Mouse (Mus musculus): Measurements from ENCODE around the gene Atp8b4. TPM values are rescaled to one million over a fixed set of nuclear protein-coding genes. Genes with fewer than 3 reads are reported as not detected.

Gene Atp8b4
- polyA plus RNA-seq, 1 experiment from 2014 or later, result 5.9 TPM

DNA sequence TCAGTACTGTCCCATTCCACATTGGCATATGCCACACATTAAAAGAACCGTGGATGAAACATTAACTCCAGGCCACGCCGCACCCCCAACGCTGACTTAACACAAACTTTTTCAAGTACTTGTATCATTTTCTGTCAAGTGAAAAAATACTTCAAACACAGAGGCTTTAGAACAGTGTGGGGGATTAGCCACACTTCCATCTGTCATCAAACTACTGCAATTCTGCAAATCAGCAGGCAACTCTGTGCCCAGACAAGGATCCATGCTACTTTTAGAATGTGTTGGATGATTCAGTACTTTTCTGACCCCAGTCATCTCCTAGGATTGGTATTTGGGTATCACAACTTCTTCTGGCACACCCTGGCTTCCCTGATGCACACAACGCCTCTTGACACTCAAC is 212.5 kb downstream of the Atp8b4 start:
- H3K4me1 ChIP-seq (ENCODE audit: control insufficient read depth, low read depth, low read length), result no peaks in the 10 kb centered on the region
- no peaks in the 10 kb centered on the region for H3K9me3 ChIP-seq (replicated peaks; ENCODE audit: control insufficient read depth, low read length)
- H3K4me2 ChIP-seq (ENCODE audit: low read depth, low read length), result no peak overlapping the region
- H3K9ac ChIP-seq (ENCODE audit: low read depth, low read length), result no peak overlapping the region
- H3K4me3 ChIP-seq (ENCODE audit: low read depth, low read length), result no peak overlapping the region
- no peak overlapping the region for H3K27ac ChIP-seq (ENCODE audit: low read length)
- WGBS (ENCODE audit: insufficient replicate concordance), result 82% methylated on average over 5 of the region's 5 CpGs
- no peak for ATAC-seq (ENCODE audit: low read depth)
- H3K36me3 ChIP-seq (ENCODE audit: control insufficient read depth, insufficient read depth), result no peaks in the 10 kb centered on the region
- H3K27me3 ChIP-seq (ENCODE audit: control insufficient read depth, insufficient read depth, low read depth, low read length), result no peaks in the 10 kb centered on the region

DNA sequence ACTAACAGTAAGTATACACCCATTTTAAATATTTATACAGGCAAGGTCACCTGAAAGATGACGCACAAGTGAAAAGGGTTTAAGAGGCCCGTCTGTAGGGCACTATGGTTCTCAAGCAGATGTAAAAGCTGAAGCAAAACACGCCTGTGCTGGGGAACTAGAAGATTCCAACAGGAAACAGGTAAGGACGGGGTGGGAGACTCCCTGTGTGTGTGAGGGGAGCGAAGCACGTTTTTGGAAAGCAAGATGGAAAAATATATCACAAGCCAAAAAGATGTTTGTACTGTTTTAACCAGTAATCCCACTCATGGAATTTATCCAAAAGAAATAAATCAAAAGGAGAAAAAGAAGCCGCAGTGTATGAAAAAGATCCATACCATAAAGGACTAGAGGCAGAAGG is 214.1 kb downstream of the Atp8b4 start:
- Histone ChIP-seq H3K27ac (ENCODE audit: low read length) (no peak overlapping the region), H3K9me3 (replicated peaks; ENCODE audit: control insufficient read depth, low read length) (no peaks in the 10 kb centered on the region), H3K27me3 (ENCODE audit: control insufficient read depth, insufficient read depth, low read depth, low read length) (no peaks in the 10 kb centered on the region), H3K36me3 (ENCODE audit: control insufficient read depth, insufficient read depth) (no peaks in the 10 kb centered on the region), H3K4me1 (ENCODE audit: control insufficient read depth, low read depth, low read length) (no peaks in the 10 kb centered on the region), H3K4me3 (ENCODE audit: low read depth, low read length) (no peak overlapping the region), H3K4me2 (ENCODE audit: low read depth, low read length) (no peak overlapping the region), H3K9ac (ENCODE audit: low read depth, low read length) (no peak overlapping the region)
- ATAC-seq (ENCODE audit: low read depth), result no peak
- 53% methylated on average over 7 of the region's 7 CpGs for WGBS (ENCODE audit: insufficient replicate concordance)

DNA sequence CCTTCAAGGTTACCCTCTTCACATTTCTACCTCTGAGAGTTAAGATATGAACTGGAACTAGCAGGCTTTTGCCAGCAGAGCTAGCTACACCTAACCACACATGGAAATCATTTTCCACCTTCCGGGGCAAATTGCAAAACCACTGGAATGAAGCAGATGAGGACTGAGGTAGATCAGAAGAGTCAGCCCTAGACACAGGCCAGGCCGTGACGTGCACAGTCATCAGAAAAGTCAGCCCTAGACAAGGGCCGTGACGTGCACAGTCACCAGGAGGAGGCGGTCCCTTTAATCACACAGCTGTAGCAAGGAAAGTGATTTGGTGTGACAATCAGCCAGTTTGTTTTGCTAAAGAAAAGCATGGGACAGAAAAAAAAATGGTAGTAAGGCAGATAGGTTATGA is 216.4 kb downstream of the Atp8b4 start:
- H3K9ac ChIP-seq (ENCODE audit: low read depth, low read length), result no peak overlapping the region
- H3K9me3 ChIP-seq (replicated peaks; ENCODE audit: control insufficient read depth, low read length), result no peaks in the 10 kb centered on the region
- H3K4me3 ChIP-seq (ENCODE audit: low read depth, low read length), result no peak overlapping the region
- no peaks in the 10 kb centered on the region for H3K4me1 ChIP-seq (ENCODE audit: control insufficient read depth, low read depth, low read length)
- H3K27me3 ChIP-seq (ENCODE audit: control insufficient read depth, insufficient read depth, low read depth, low read length), result no peaks in the 10 kb centered on the region
- H3K27ac ChIP-seq (ENCODE audit: low read length), result no peak overlapping the region
- no peak for ATAC-seq (ENCODE audit: low read depth)
- H3K4me2 ChIP-seq (ENCODE audit: low read depth, low read length), result no peak overlapping the region
- H3K36me3 ChIP-seq (ENCODE audit: control insufficient read depth, insufficient read depth), result no peaks in the 10 kb centered on the region
- WGBS (ENCODE audit: insufficient replicate concordance), result 62% methylated on average over 6 of the region's 6 CpGs

DNA sequence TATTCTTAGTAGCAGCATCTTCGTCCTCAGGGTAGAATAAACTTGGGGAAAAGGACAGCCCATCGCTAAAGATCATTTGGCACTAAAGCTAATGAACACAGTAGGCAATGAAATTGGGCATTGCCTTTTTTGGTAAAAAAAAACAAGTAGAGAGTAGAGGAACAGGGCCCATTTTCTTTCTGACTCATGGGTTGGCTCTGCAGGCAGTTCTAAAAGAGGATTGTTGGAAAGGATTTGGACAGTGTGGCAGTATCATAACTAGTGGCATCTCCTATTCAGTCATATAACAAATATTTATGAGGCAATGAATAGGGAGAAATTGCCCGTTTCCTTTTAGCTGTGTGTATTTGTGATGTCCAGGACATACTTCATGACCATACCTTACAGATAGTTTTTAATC is 217.4 kb downstream of the Atp8b4 start:
- Histone ChIP-seq H3K27ac (ENCODE audit: low read length) (no peak overlapping the region), H3K9ac (ENCODE audit: low read depth, low read length) (no peak overlapping the region), H3K9me3 (replicated peaks; ENCODE audit: control insufficient read depth, low read length) (no peaks in the 10 kb centered on the region), H3K4me1 (ENCODE audit: control insufficient read depth, low read depth, low read length) (no peaks in the 10 kb centered on the region), H3K36me3 (ENCODE audit: control insufficient read depth, insufficient read depth) (no peaks in the 10 kb centered on the region), H3K27me3 (ENCODE audit: control insufficient read depth, insufficient read depth, low read depth, low read length) (no peaks in the 10 kb centered on the region), H3K4me2 (ENCODE audit: low read depth, low read length) (no peak overlapping the region), H3K4me3 (ENCODE audit: low read depth, low read length) (no peak overlapping the region)
- ATAC-seq (ENCODE audit: low read depth), result no peak
- WGBS (ENCODE audit: insufficient replicate concordance), result 57% methylated on average over 3 of the region's 3 CpGs

DNA sequence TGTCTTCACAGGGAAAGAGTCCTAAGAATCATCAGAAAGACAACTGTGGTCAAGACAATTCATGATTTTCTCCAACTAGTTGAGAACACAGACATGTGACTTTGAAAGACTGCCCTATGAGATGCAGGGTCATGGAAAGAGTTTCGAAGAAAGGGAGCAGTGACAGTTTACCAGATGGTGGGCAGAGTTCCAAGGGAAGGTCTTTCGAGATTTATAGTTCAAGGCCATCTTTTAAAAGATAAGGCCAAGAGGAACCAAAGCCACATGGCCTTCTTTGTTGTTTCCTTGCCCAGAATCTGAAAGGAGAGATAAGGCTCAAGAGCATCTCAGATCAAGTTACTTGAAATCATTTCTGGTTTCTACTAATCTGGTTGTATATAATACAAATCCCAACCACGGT is 225.0 kb downstream of the Atp8b4 start:
- ATAC-seq (ENCODE audit: low read depth), result no peak

DNA sequence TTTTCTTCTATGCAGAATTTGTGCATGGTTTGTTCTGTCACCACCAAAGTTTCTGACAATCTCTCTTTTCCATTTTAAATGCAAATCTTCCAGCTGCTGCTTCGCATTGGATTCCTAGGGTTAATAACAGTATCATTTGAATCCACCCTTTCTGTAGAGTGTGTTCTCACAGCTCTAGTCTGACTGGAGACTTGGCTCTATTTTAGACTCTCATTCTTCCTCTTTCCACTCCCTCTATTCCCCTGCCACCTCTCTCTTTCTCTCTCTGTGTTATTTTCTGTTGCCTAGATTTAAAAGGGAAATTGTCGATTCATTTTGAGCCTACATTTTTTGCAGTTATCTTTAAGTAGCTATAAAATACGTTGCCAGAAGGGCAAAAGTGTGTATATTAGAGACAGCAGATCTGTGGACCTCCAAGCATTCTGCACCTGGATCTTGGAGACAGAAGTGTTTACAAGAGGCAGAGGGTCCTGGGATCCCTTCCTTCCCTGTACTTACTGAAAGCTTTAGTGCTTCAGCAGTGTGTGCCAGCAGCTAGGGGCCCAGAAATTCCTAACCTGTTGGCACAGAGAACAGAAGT is 225.6 kb downstream of the Atp8b4 start:
- Histone ChIP-seq H3K27ac (ENCODE audit: low read length) (no peak overlapping the region), H3K9me3 (replicated peaks; ENCODE audit: control insufficient read depth, low read length) (no peaks in the 10 kb centered on the region), H3K4me2 (ENCODE audit: low read depth, low read length) (no peak overlapping the region), H3K27me3 (ENCODE audit: control insufficient read depth, insufficient read depth, low read depth, low read length) (no peaks in the 10 kb centered on the region), H3K36me3 (ENCODE audit: control insufficient read depth, insufficient read depth) (no peaks in the 10 kb centered on the region), H3K4me1 (ENCODE audit: control insufficient read depth, low read depth, low read length) (no peaks in the 10 kb centered on the region), H3K4me3 (ENCODE audit: low read depth, low read length) (no peak overlapping the region), H3K9ac (ENCODE audit: low read depth, low read length) (no peak overlapping the region)
- 55% methylated on average over 3 of the region's 3 CpGs for WGBS (ENCODE audit: insufficient replicate concordance)
- no peak for ATAC-seq (ENCODE audit: low read depth)

More for the DNA sequence above, 225.0 kb downstream of the Atp8b4 start:
- Histone ChIP-seq H3K9me3 (replicated peaks; ENCODE audit: control insufficient read depth, low read length) (no peaks in the 10 kb centered on the region), H3K27ac (ENCODE audit: low read length) (no peak overlapping the region), H3K27me3 (ENCODE audit: control insufficient read depth, insufficient read depth, low read depth, low read length) (no peaks in the 10 kb centered on the region), H3K4me3 (ENCODE audit: low read depth, low read length) (no peak overlapping the region), H3K4me2 (ENCODE audit: low read depth, low read length) (no peak overlapping the region), H3K36me3 (ENCODE audit: control insufficient read depth, insufficient read depth) (no peaks in the 10 kb centered on the region), H3K4me1 (ENCODE audit: control insufficient read depth, low read depth, low read length) (no peaks in the 10 kb centered on the region), H3K9ac (ENCODE audit: low read depth, low read length) (no peak overlapping the region)
- 41% methylated on average over 3 of the region's 3 CpGs for WGBS (ENCODE audit: insufficient replicate concordance)

DNA sequence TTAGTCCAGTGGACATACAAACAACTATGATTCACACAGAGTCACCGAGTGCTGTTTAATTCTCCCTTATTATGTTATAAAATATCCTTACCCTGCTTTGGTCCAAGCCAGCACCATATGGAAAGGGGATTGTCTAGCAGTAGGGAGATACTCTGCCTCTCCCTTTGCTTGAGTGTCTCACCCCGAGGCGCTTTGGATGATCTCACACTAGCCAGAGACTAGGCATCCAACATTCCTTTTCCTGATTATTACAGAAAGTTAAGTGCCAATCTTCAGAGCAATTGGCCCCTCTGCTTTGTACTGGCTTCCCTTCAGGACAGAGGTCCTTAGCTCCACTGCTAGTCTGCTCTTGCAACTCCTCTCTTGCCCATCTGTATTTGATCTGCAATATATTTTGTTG is 226.2 kb downstream of the Atp8b4 start:
- Histone ChIP-seq H3K9me3 (replicated peaks; ENCODE audit: control insufficient read depth, low read length) (no peaks in the 10 kb centered on the region), H3K4me3 (ENCODE audit: low read depth, low read length) (no peak overlapping the region), H3K36me3 (ENCODE audit: control insufficient read depth, insufficient read depth) (no peaks in the 10 kb centered on the region), H3K4me1 (ENCODE audit: control insufficient read depth, low read depth, low read length) (no peaks in the 10 kb centered on the region), H3K9ac (ENCODE audit: low read depth, low read length) (no peak overlapping the region), H3K27me3 (ENCODE audit: control insufficient read depth, insufficient read depth, low read depth, low read length) (no peaks in the 10 kb centered on the region), H3K4me2 (ENCODE audit: low read depth, low read length) (no peak overlapping the region), H3K27ac (ENCODE audit: low read length) (no peak overlapping the region)
- WGBS (ENCODE audit: insufficient replicate concordance), result 68% methylated on average over 3 of the region's 3 CpGs
- no peak for ATAC-seq (ENCODE audit: low read depth)

Other genes starting within 250 kb of the Atp8b4 start
- gene Slc27a2, start 51.7 kb upstream of the Atp8b4 start, polyA plus RNA-seq (2015; fragmentation: Nextera tagmentation; extraction: Ambion mirVana), result 145 and 150 TPM in 2 replicates
- gene Hdc, start 118.6 kb upstream of the Atp8b4 start, polyA plus RNA-seq (2015; fragmentation: Nextera tagmentation; extraction: Ambion mirVana), result 7.0 and 7.6 TPM in 2 replicates
- 19.0 and 23.4 TPM in 2 replicates for gene Gabpb1, start 175.7 kb upstream of the Atp8b4 start, polyA plus RNA-seq (2015; fragmentation: Nextera tagmentation; extraction: Ambion mirVana)
- gene Usp8, start 206.7 kb upstream of the Atp8b4 start, polyA plus RNA-seq (2015; fragmentation: Nextera tagmentation; extraction: Ambion mirVana), result 18.2 and 19.1 TPM in 2 replicates

Measured in liver, embryonic 16.5 days (tissue).